Mouse (Mus musculus): ENCODE data around the gene Urah.

Gene Urah

DNA sequence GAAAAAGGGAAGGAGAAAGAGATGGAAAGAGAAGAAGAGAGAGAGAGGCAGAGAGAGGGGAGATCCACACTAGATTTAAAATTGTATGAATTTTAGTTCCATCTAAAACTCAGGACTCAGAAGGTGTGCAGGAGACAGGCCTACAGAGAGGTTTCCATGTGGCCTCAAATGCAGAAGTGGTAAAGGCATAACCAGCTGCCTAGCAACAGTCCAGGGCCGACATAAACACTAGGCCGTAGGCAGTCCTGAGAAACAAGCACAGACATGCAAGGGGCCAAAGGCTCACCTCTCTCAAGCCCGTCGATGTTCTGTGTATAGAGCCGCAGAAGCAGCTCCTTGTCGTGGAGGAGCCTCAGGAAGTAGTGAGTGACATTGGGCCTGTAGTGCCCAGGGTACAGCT, 42.5 kb downstream of the Urah start:
- DNase-seq = no peak

DNA sequence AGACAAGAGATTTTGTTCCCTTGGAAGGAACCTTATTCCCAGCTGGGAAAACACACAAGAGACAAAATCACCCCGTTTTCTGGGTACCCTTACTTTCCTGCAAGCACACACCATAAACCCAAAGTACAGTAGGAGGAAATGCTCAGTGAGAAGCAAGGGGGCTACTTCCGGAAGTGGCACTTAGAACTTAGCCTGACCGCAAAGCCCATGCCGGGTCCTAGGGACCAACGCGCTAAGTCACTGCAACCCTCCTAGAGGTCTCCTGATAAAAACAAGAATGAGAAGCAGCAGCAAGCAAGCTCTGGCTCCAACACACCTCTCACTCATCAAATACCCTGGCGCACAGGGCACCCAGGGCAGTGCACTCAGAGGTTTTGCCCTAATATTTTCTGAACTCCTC, 44.5 kb downstream of the Urah start:
- no peak for DNase-seq

DNA sequence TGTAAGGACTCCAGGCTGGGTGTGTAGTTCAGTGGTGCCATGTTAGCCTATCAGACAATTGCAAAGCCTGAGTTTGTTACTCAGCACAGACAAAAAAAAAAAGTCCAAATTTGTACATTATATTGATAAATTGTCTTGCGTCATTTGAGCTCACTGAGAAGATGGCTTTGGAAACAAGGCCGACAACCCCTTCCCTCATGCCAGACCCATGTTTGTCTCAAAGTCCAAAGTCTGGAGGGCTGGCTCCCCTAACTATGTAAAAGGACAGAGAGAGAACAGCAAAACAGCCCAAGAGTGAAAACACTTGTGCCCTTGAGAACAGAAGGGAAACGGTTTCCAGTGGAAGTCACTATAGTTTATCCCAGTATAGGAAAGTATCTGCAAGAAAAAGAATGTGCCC, 45.6 kb downstream of the Urah start:
- DNase-seq = no peak

DNA sequence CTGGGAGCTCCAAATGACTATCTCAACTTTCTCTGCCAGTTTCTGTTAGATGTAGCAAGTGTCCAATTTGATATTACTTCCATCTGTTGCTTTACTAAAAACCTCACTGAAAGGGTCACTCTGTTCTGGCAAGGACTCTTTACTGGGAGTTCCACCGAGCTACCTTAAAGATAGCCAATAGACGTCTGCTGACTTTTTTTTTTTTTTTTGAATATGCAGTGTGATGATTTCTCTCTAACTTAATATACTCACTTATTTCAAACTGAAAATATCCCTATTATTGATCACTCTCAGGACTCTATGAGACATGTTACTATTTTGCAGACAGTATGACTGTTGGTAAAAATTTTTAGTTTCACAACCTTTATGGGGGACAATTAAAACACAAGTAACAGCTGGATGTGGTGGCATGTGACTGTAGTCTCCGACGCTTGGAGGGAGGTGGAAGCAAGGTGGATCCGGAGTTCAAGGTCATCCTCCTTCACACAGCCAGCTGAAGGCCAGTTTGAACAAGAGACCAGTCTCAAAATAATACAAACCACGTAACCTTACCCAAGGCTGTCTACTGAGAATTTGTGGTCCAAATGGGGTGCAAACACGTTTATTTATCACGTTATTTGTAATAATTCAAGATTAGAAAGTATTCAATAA, 46.2 kb downstream of the Urah start:
- DNase-seq = no peak

DNA sequence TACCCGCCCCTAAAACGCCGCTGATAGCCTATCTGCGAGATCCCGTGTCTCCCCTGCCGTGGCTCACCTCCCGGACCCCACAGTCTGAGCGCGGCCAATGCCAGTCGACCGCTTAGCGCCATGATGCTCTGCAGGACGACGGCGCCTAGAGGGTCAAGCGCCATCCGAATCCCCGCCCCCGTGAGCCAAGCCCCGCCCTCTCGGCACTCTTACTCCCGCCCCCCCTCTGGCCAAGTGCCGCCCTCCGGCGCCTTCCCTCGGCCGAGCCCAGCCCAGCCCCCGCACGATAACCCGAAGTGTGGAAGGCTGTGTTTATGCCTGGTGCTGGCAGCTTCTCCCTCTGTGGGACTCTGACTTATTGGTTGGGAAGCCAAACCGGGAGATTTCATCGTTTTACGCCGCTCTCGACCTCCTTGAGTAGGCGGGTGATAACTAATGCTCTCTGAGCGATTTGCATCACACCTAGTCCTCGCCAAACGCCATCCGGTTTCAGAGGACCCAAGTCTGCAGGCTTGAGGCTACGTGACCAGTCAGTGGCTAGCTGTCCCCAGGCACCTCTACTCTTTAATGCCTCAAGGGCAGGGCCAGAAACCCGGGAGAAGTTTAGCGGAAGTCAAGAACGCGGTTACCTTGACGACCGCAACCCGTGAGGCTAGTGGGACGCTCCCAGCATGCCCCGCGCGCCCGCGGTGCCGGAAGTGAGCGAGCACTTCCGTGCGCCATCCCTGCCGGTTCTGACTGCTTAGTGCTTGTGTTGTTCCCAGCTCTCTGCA, 47.1 kb downstream of the Urah start, which contains the start of the genes Psmd13 and Sirt3:
Psmd13 (plus strand) TSS at position 273 of the 773 bp plus-strand sequence.
Sirt3 (minus strand) TSS at position 614 of the 773 bp plus-strand sequence.
- peak; percentile 94 to 96 for DNase-seq

DNA sequence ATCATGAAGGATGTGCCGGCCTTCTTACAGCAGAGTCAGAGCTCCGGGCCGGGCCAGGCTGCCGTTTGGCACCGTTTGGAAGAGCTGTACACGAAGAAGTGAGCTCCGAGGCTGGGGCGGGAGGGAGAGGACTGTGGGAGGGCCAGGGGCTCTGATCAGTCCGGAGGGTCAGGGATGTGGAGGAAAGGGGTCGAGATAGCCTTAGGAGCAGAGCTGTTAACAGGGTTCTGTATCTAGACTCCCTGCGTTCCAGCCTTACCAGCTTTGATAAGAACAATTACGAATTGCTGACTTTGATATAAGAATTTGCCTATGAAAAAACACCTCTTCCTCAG, 47.6 kb downstream of the Urah start:
- DNase-seq = no peak
